ENCODE assay signal across 8 mouse cellular contexts in the genomic region with DNA sequence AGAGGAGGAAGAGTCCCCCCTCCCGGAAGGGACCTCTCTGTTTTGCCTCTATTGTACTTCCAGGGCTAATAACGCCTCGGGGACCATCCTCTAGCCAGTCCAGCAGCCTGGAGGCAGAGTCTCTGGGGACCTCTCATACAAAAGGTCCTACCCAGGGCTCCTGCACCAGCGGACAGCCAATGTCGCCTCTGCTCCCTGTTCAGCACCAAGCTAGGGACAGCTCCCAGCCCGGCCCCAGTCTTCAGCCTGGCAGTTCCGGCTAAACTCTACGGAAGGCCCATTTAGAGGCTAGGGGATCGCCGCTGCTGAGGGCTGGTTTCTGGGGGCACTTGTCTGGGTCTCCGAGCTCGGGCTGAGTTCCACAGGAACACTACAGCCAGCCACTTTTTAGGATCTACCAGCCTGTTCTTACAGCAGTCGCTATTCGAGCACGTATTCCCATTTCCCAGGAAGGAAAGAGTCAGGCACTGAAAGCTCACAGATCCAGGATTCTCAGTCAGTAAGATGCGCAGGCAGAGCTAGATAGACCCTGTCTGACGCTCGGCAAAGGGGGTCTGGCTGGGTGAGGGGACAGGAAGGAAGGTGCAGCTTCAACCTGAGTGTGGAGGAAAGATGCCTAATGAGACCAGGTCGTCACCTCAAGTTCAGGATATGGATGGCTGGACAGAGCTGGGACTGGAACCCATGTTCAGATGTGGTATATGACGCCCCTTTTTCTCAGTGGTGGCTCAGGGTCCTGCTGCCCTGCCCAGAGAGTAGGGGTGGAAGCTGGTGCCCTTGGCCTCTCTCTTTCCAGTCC. TPM values are rescaled to one million over a fixed set of nuclear protein-coding genes. Genes with fewer than 3 reads are reported as not detected.
DNase-seq lines count a peak whose midpoint lies in the region; ATAC-seq and TF ChIP-seq lines count a peak whose summit lies in the region.
"Had no signal": no experiment of that assay in that cellular context is flagged by ENCODE, and none has a peak within 500 bp of the region (broad histone marks: within the 10 kb centered on the region; RNA-seq: fewer than 3 reads in every experiment).

No protein-coding gene starts in this region.

- 0 out of 2 replicates have a peak, but pooled peaks cover 4% of the 10 kb centered on the region for H3K9me3 ChIP-seq in intestine, postnatal 0 days (ENCODE audit: control insufficient read depth)
- H3K9me3 ChIP-seq: embryonic facial prominence, embryonic 15.5 days had no signal

- H3K36me3 ChIP-seq in intestine, postnatal 0 days (ENCODE audit: control insufficient read depth, insufficient read depth), result no peaks in the 10 kb centered on the region
- H3K36me3 ChIP-seq: embryonic facial prominence, embryonic 15.5 days had no signal

- no peak for ATAC-seq in intestine, postnatal 0 days

- H3K4me1 ChIP-seq in intestine, postnatal 0 days (replicated peaks; ENCODE audit: control insufficient read depth, insufficient read depth, low read length), result no peaks in the 10 kb centered on the region

- peak; percentile 85 for DNase-seq in Muller cell, postnatal 12 days (ENCODE audit: inconsistent ontology term)
- peak; percentile 53 for DNase-seq in adrenal gland, adult 8-10 months
- peak; percentile 36 for DNase-seq in gastrocnemius, postnatal 25 days
- peak; percentile 81 for DNase-seq in lung, postnatal 14 days
- peak; percentile 66 for DNase-seq in testis, postnatal 14 days (ENCODE audit: low spot score)
- DNase-seq in natural killer cell, adult 2 months (ENCODE audit: low spot score in 2 of 2), result no peak

- H3K9ac ChIP-seq in intestine, postnatal 0 days (ENCODE audit: low read depth, low read length), result no peak overlapping the region
- H3K9ac ChIP-seq: embryonic facial prominence, embryonic 15.5 days had no signal

- no peak overlapping the region for H3K4me3 ChIP-seq in intestine, postnatal 0 days (ENCODE audit: low read depth, low read length)
- H3K4me3 ChIP-seq: embryonic facial prominence, embryonic 15.5 days had no signal

- no peak for TF ChIP-seq CTCF in intestine, postnatal 0 days (IDR thresholded peaks at IDR 0.05; ENCODE audit: low read depth)

- no peak overlapping the region for H3K27ac ChIP-seq in intestine, postnatal 0 days (ENCODE audit: low read depth, low read length)
- H3K27ac ChIP-seq: embryonic facial prominence, embryonic 15.5 days had no signal

- peak overlapping the region; percentile 35; the same call in 1 of the 2 replicates for H3K4me2 ChIP-seq in intestine, postnatal 0 days (replicated peaks; ENCODE audit: low read depth)
- H3K4me2 ChIP-seq: embryonic facial prominence, embryonic 15.5 days had no signal

- 3% methylated on average over 20 of the region's 20 CpGs for WGBS in intestine, postnatal 0 days

- peaks cover 79% of the 10 kb centered on the region for H3K27me3 ChIP-seq in intestine, postnatal 0 days (replicated peaks; ENCODE audit: control insufficient read depth, insufficient read depth, low read length)

RNA-seq across cellular contexts. Expression of a gene that starts 2.5 kb away (rescaled TPM):
- total RNA-seq in adrenal gland, adult 8-10 months (2022), result under 1 TPM; 0.06 to 0.18 (median 0.12) TPM
- under 1 TPM; 0.08 TPM for total RNA-seq in gastrocnemius, postnatal 25 days (2021)
- not detected in 2 replicates for polyA plus RNA-seq in intestine, postnatal 0 days (2015; fragmentation: Nextera tagmentation; extraction: Ambion mirVana)
- polyA plus RNA-seq: embryonic facial prominence, embryonic 15.5 days had no signal

Comparison
In these comparisons a context has a peak if more than half of its experiments do, and no peak if none do; other contexts are left out.
1. DNase-seq: peak in Muller cell, postnatal 12 days (single experiment), adrenal gland, adult 8-10 months (single experiment), gastrocnemius, postnatal 25 days (single experiment), lung, postnatal 14 days (single experiment) and testis, postnatal 14 days (single experiment); none in natural killer cell, adult 2 months (0 of 2).